17 mouse cellular contexts compared by ENCODE assay signal in the genomic region with DNA sequence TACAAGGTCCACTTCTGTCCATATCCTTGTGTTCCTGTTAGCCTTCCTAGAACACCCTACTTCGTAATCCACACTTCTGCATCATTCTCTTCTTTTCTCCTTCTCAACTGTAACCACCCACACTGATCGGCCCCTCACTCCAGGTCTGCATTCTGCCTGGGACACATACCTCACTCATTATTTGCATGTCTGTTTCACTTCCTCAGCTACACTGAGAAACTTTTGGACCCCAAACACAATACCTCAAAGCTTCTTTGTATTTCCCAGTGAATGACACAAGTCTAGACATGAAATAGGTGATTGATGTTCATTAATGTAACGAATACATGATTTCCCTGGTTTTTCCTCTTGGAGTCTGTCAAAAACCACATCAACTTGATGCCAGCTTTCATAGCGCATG.
"Had no signal": no experiment of that assay in that cellular context is flagged by ENCODE, and none has a peak within 500 bp of the region (broad histone marks: within the 10 kb centered on the region; RNA-seq: fewer than 3 reads in every experiment).

No protein-coding gene starts in this region.

- DNase-seq: lung, adult 18-20 months; lung, embryonic 14.5 days; lung, postnatal 10 days; lung, postnatal 4 days; midbrain, embryonic 14.5 days; retina, postnatal 1 day; right cerebral cortex, adult 18-20 months; right cerebral cortex, postnatal 25 days; right cerebral cortex, postnatal 4 days; thymus, adult 2 months; thymus, postnatal 25 days; thymus, postnatal 4 days had no signal

- H3K36me3 ChIP-seq: midbrain, embryonic 10.5 days; midbrain, embryonic 12.5 days; neural tube, embryonic 13.5 days; neural tube, embryonic 15.5 days; stomach, embryonic 15.5 days had no signal

- H3K27me3 ChIP-seq: neural tube, embryonic 13.5 days; neural tube, embryonic 15.5 days; stomach, embryonic 15.5 days had no signal
